Mouse (Mus musculus) embryonic facial prominence, embryonic 12.5 days (tissue): ENCODE results near the gene Abcb8. TPM values are rescaled to one million over a fixed set of nuclear protein-coding genes. Genes with fewer than 3 reads are reported as not detected.

ENCODE experiments used
- ATAC-seq: fragments of 200-750 bp; cut with Nextera tagmentation; 2 replicates; pipeline ENCODE4 v1.8.0; 2017; ENCODE audit not compliant: insufficient number of reproducible peaks, insufficient read depth, low FRiP score, low TSS enrichment
- H3K27ac ChIP-seq: fragments of 300-500 bp; sonication (generic); 2 replicates; pipeline ENCODE4 v1.5.1; 2016; ENCODE audit warnings: mild to moderate bottlenecking
- H3K27me3 ChIP-seq: fragments of 300-500 bp; sonication (generic); 2 replicates; pipeline ENCODE4 v1.6.1; 2016; ENCODE audit warnings: mild to moderate bottlenecking, moderate library complexity
- H3K36me3 ChIP-seq: fragments of 300-500 bp; sonication (generic); 2 replicates; pipeline ENCODE4 v1.6.1; 2016; ENCODE audit warnings: mild to moderate bottlenecking
- H3K4me1 ChIP-seq: fragments of 300-500 bp; sonication (generic); 2 replicates; pipeline ENCODE4 v1.6.1; 2016
- H3K4me2 ChIP-seq: fragments of 300-500 bp; sonication (generic); replicated peaks from 2 replicates; pipeline ENCODE4 v1.6.1; 2016; ENCODE audit warnings: mild to moderate bottlenecking, moderate library complexity
- H3K4me3 ChIP-seq: fragments of 300-500 bp; sonication (generic); 2 replicates; pipeline ENCODE4 v1.5.1; 2016; ENCODE audit warnings: mild to moderate bottlenecking
- H3K9ac ChIP-seq: fragments of 300-500 bp; sonication (generic); 2 replicates; pipeline ENCODE4 v1.6.1; 2016; ENCODE audit warnings: mild to moderate bottlenecking, moderate library complexity
- H3K9me3 ChIP-seq: fragments of 300-500 bp; sonication (generic); 2 replicates; pipeline ENCODE4 v1.6.1; 2016; ENCODE audit warnings: mild to moderate bottlenecking, moderate library complexity
- WGBS: fragments of 180-500 bp; shearing (Covaris S2); methylation state at CpG from one replicate; pipeline ENCODE4 v1.1.7; 2016; 5-methylcytosine and 5-hydroxymethylcytosine counted together
- polyA plus RNA-seq: library from polyadenylated mRNA; unstranded; fragments of >200 nt; fragmentation: Nextera tagmentation; extraction: Ambion mirVana; gene quantifications from 2 replicates; pipeline ENCODE4 v1.2.1, GENCODE M21; 2016

The Abcb8 gene
- polyA plus RNA-seq, 1 experiment from 2014 or later: 44.6 TPM

- peak within 1 kb of the TSS; percentile 97 for H3K27ac ChIP-seq
- WGBS: under 1% methylated on average over 76 of the region's 85 CpGs
- H3K9me3 ChIP-seq: no peaks in the 10 kb centered on the region
- H3K9ac ChIP-seq: peak within 1 kb of the TSS; percentile 97
- H3K4me1 ChIP-seq: peaks cover 50% of the 10 kb centered on the region
- H3K4me2 ChIP-seq: peak within 1 kb of the TSS; percentile 97
- peak; percentile 37; the same call in 1 of the 2 replicates for ATAC-seq
- no peaks in the 10 kb centered on the region for H3K27me3 ChIP-seq
- H3K36me3 ChIP-seq: peaks cover 2% of the 10 kb centered on the region; the same call in 1 of the 2 replicates
- H3K4me3 ChIP-seq: peak within 1 kb of the TSS; percentile 84
Measured at GRCm38 (mm10) chr5:24452030-24452690, 58.7 kb downstream of the Abcb8 start, which contains the start of gene Agap3. TSS of gene Agap3 (plus strand) at chr5:24452177.

GRCm38 (mm10) chr5:24452691-24453233 lies 59.3 kb downstream of the Abcb8 start:
- peak overlapping the region; percentile 84 for H3K4me3 ChIP-seq
- H3K27ac ChIP-seq: peak overlapping the region; percentile 97; the same call in 1 of the 2 replicates
- peak; percentile 49 for ATAC-seq
- peak overlapping the region; percentile 97 for H3K9ac ChIP-seq
- WGBS: under 1% methylated on average over 29 of the region's 29 CpGs
- H3K4me2 ChIP-seq: peak overlapping the region; percentile 97
- H3K4me1 ChIP-seq: peaks cover 45% of the 10 kb centered on the region
- H3K27me3 ChIP-seq: no peaks in the 10 kb centered on the region
- H3K9me3 ChIP-seq: no peaks in the 10 kb centered on the region
- H3K36me3 ChIP-seq: peaks cover 8% of the 10 kb centered on the region; the same call in 1 of the 2 replicates

GRCm38 (mm10) chr5:24453283-24453984 lies 60.0 kb downstream of the Abcb8 start:
- H3K27ac ChIP-seq: peak overlapping the region; percentile 97; the same call in 1 of the 2 replicates
- ATAC-seq: no peak
- H3K9me3 ChIP-seq: no peaks in the 10 kb centered on the region
- H3K4me1 ChIP-seq: peaks cover 42% of the 10 kb centered on the region
- 18% methylated on average over 5 of the region's 5 CpGs for WGBS
- peak overlapping the region; percentile 97 for H3K9ac ChIP-seq
- H3K4me3 ChIP-seq: peak overlapping the region; percentile 84
- H3K4me2 ChIP-seq: peak overlapping the region; percentile 97
- no peaks in the 10 kb centered on the region for H3K27me3 ChIP-seq
- H3K36me3 ChIP-seq: peaks cover 13% of the 10 kb centered on the region

- WGBS: 8% methylated on average over 2 of the region's 2 CpGs
- H3K4me2 ChIP-seq: peak overlapping the region; percentile 97
- no peaks in the 10 kb centered on the region for H3K9me3 ChIP-seq
- peaks cover 42% of the 10 kb centered on the region for H3K4me1 ChIP-seq
- H3K36me3 ChIP-seq: peaks cover 18% of the 10 kb centered on the region
- H3K27ac ChIP-seq: 0 out of 2 replicates have a peak overlapping the region, but pooled peaks have one; percentile 23
- no peaks in the 10 kb centered on the region for H3K27me3 ChIP-seq
- no peak overlapping the region for H3K9ac ChIP-seq
- ATAC-seq: no peak
- peak overlapping the region; percentile 84 for H3K4me3 ChIP-seq
Measured at GRCm38 (mm10) chr5:24453985-24454303, 60.5 kb downstream of the Abcb8 start.

GRCm38 (mm10) chr5:24455076-24455475 lies 61.6 kb downstream of the Abcb8 start:
- Histone ChIP-seq H3K27me3 (no peaks in the 10 kb centered on the region), H3K9me3 (no peaks in the 10 kb centered on the region), H3K4me3 (no peak overlapping the region), H3K27ac (peak overlapping the region; percentile 55), H3K4me1 (peaks cover 42% of the 10 kb centered on the region), H3K4me2 (peak overlapping the region; percentile 2; the same call in 1 of the 2 replicates), H3K9ac (no peak overlapping the region), H3K36me3 (peaks cover 18% of the 10 kb centered on the region)
- WGBS: 50% methylated on average over 3 of the region's 3 CpGs
- ATAC-seq: no peak

- 55% methylated on average over 7 of the region's 7 CpGs for WGBS
- Histone ChIP-seq H3K4me3 (no peak overlapping the region), H3K36me3 (peaks cover 18% of the 10 kb centered on the region), H3K4me2 (peak overlapping the region; percentile 2), H3K4me1 (peaks cover 42% of the 10 kb centered on the region), H3K27ac (peak overlapping the region; percentile 55), H3K27me3 (no peaks in the 10 kb centered on the region), H3K9ac (no peak overlapping the region), H3K9me3 (no peaks in the 10 kb centered on the region)
- no peak for ATAC-seq
Measured at GRCm38 (mm10) chr5:24455613-24456012, 62.1 kb downstream of the Abcb8 start.

Other genes starting within 250 kb of the Abcb8 start
- gene Nupl2, start 228.7 kb upstream of the Abcb8 start, polyA plus RNA-seq: 21.0 and 22.5 TPM in 2 replicates
- 4.5 and 5.2 TPM in 2 replicates for gene Kcnh2, start 42.1 kb upstream of the Abcb8 start, polyA plus RNA-seq
- 6.7 and 7.6 TPM in 2 replicates for gene Nos3, start 28.9 kb upstream of the Abcb8 start, polyA plus RNA-seq
- 0.36 and 0.47 TPM in 2 replicates for gene Atg9b, start 1.5 kb upstream of the Abcb8 start, polyA plus RNA-seq
- 1.8 and 2.8 TPM in 2 replicates for gene Asic3, start 19.7 kb downstream of the Abcb8 start, polyA plus RNA-seq
- gene Cdk5, start 29.9 kb downstream of the Abcb8 start, polyA plus RNA-seq: 62.2 and 63.2 TPM in 2 replicates
- gene Slc4a2, start 30.2 kb downstream of the Abcb8 start, polyA plus RNA-seq: 46.6 and 49.8 TPM in 2 replicates
- gene Fastk, start 51.6 kb downstream of the Abcb8 start, polyA plus RNA-seq: 117 and 122 TPM in 2 replicates
- gene Tmub1, start 54.2 kb downstream of the Abcb8 start, polyA plus RNA-seq: 24.7 and 24.9 TPM in 2 replicates
- 52.4 and 68.6 TPM in 2 replicates for gene Agap3, start 58.5 kb downstream of the Abcb8 start, polyA plus RNA-seq
- gene Gbx1, start 133.5 kb downstream of the Abcb8 start, polyA plus RNA-seq: 0.04 and 0.23 TPM in 2 replicates
- 0.33 and 1.1 TPM in 2 replicates for gene Asb10, start 147.3 kb downstream of the Abcb8 start, polyA plus RNA-seq
- 0.10 TPM in 1 of 2 replicates, not detected in the other for gene 4931409K22Rik, start 163.1 kb downstream of the Abcb8 start, polyA plus RNA-seq
- 126 and 128 TPM in 2 replicates for gene Abcf2, start 183.8 kb downstream of the Abcb8 start, polyA plus RNA-seq
- 23.0 and 24.4 TPM in 2 replicates for gene Chpf2, start 193.1 kb downstream of the Abcb8 start, polyA plus RNA-seq
- 73.5 and 74.7 TPM in 2 replicates for gene Smarcd3, start 230.7 kb downstream of the Abcb8 start, polyA plus RNA-seq